Mouse (Mus musculus) kidney, adult 9 months (tissue): ENCODE data around the gene Zfp287.
"Not testable (repeated sequence)": the region's sequence is repeated elsewhere in the genome, so short reads cannot be mapped to it uniquely, and the experiment has no call there.

Source experiments
- DNase-seq: peaks from one replicate; pipeline ENCODE4 v3.0.0; 2022

Zfp287 gene

DNA sequence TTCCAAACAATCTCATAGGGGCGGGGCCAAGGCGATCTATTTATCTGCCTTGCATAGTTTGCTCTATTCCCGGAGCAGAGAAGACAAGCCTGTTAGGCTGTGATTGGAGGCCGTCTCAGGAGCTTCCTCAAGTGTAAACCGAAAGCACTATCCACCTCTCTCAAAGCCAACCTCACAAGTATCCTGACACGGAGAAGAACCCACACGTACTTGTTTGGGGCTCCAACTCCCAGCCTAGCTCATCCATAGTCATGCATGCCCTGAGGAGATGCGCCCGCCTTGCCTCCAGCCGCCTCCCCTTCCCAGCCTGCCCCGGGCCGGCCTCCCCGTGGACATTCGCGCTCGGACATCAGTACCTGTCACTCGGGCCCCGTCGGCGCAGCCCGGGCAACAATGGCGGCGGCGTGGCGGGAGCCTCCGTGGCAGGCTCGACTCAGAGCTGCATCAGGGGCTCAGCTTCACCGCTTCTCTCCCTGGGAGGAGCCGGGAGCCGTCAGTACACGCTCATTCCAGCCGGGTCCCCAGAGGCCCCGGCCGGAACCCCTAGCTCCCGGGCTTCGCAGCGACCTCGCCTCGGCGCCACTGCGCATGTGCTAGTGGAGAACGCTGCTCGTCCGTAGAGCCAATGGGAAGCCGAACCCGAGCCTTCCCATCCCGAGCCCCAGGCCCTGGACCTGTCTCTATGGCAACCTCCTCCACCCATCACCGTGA lies at the start of gene Zfp287:
Gene Zfp287, minus strand, starts transcription at position 595 of the 711 bp plus-strand sequence.
- DNase-seq = peak; percentile 74

DNA sequence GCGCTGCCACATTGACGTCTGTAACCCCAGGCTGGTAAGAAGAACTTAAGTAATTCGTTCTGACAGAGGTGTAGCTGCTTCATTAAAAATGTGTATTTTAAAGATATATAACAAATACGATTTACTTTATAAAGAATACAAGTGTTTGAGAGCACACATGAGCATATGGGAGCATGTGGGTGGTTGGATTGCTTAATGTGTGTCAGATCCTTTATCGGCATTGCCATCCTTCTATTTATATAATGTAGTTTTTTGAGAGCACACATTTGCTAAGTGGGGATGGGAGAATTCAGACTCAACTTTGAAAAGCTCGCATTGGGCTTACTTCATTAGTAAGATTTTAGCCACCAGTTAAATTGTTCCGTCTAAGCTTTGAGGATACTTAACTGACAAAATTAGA lies 44.8 kb upstream of the Zfp287 start:
- DNase-seq = no peak

GRCm38 (mm10) chr11:62760755-62761457 lies 29.2 kb upstream of the Zfp287 start:
- DNase-seq = no peak

DNA sequence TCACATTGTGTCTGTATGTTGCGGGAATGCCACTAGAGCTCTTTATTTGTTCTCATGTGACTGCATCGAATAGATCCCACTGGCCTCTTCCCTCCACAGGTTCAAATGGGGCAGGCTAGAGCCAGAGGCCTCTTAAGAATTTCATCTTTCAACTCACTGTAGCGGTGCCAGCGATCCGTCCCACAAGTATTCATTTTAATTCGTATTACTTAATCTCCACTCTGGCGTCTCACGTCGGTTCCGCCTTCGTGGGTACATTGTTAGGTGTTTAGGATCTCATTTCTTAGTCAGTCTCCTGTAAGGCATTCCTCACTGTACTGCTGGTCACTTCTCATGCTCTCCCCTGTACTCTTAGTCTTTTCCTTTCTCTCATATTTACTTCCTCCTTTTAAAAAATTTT lies 26.8 kb upstream of the Zfp287 start:
- DNase-seq = no peak

DNA sequence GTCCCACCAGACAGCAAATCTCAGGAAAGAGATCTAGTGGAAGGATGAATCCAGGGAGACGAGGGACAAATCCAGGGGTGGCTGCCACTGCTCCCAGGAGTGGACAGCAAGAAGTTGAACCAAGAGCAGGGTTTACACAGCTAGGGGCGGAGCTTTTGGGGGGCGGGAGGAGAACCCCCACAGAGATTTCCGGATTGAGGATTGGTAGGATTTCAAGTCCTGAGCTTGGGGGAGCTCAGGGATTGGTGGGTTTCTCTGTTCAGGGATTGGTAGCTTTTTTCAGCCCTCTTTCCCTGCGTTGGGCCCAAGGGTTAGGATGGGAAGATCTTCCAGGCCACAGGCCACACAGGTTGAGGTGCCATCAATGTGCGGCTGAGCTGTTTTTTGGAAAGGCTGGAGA lies 26.2 kb upstream of the Zfp287 start:
- no peak for DNase-seq

- no peak for DNase-seq
Observed at GRCm38 (mm10) chr11:62757143-62757507, 25.4 kb upstream of the Zfp287 start.

GRCm38 (mm10) chr11:62756456-62757142 lies 24.9 kb upstream of the Zfp287 start:
- peak; percentile 99 for DNase-seq

DNA sequence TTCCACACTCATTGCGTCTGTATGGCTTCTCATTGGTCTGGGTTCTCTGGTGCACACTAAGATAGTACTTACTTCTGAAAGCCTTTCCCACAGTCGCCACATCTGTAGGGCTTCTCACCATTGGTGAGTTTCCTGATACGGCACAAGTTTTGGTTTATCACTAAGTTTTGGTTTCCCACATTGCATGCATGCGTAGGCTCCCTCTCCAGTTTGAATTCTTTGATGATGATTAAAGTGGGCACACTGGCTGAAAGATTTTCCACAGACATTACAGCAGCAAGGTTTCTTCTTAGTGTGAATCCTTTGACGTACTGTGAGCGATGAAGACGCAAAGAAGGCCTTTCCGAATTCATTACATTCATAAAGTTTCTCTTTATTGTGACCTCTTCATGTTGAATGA lies 21.1 kb upstream of the Zfp287 start, which contains the start of gene Gm10428:
Gene Gm10428, plus strand, starts transcription at position 321 of the 400 bp plus-strand sequence.
- DNase-seq = no peak

DNA sequence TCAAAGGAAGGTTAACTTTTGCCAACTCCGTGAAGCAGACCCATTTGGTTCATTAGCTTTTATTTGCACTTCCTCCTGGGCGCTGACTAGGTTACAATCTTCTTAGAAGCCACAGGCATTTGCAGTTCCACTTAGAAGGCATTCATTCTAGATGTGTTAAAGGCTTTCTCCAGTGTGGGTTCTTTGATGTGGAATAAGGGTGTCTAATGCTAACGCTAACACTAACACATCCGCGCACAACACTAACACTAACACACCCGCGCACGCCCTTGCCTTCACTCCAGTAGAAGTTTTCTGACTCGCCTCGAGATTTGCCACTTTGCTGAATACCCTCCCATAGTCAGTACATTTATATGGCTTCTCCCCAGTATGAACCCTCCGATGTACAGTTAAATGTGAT lies 20.5 kb upstream of the Zfp287 start:
- DNase-seq = no peak

GRCm38 (mm10) chr11:62749445-62749844 lies 17.7 kb upstream of the Zfp287 start:
- not testable (repeated sequence) for DNase-seq

- no peak for DNase-seq
Observed at GRCm38 (mm10) chr11:62748062-62748461, 16.4 kb upstream of the Zfp287 start.

DNA sequence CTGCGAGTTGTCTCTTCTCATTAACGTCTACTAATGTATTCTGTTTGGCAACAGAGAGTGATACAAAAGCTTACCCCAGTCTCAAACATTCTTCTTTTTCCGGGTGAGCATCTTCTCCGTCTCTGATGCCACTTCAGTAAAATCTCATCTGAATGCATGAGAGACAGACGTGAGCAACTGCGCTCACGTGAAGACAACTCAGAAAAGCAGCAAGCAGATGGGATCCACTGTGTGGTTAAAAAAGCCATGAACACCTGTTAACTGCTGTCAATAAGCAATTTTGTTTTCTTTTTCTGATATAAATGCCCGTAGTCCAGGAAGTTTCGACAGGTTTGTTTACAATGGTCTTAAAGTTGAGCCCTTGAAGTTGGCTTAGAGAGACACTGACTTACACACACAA lies 15.5 kb upstream of the Zfp287 start:
- DNase-seq = no peak

- peak; percentile 62 for DNase-seq
Observed at GRCm38 (mm10) chr11:62746001-62746533, 14.4 kb upstream of the Zfp287 start.

GRCm38 (mm10) chr11:62744103-62744502 lies 12.4 kb upstream of the Zfp287 start:
- peak; percentile 71 for DNase-seq

GRCm38 (mm10) chr11:62742261-62742957 lies 10.7 kb upstream of the Zfp287 start:
- no peak for DNase-seq

DNA sequence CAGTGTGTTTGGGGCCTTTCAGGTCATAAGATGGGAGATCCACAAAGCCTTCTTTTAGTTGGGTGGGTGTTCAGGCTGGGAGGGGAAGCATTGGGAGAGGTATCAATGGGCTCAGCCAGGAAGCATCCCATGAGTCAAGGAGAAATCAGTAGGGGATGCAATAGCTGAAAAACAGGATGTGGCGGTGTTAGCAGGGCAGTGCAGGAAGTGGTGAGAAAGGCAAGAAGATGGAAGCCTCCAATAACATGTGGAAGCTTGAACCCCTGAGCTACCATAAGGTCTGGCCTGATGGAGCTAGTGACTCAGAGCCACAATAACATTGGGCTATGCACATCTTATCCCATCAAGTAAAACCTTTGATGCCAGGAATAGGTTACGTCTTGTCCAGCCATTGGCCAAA lies 9.5 kb upstream of the Zfp287 start:
- no peak for DNase-seq

DNA sequence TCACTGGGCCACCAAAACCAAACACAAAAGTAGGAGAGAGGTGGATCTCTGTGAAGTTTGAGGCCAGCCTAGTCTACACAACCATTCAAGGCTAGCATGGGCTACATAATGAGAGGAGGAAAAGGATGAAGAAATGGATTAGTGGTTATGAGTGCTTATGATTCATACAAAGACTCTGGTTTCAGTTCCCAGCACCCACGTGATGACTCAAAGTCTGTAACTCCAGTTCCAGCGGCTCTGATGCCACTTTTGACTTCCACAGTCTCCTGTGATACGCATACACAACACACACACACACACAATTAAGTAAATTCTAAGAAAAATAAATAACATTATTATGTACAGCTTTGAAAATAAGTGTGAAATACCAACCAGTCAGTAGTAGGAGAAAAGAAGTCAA lies 960 bp upstream of the Zfp287 start:
- DNase-seq = no peak

- DNase-seq = no peak
Observed at GRCm38 (mm10) chr11:62732022-62732387, 300 bp upstream of the Zfp287 start.

GRCm38 (mm10) chr11:62728276-62728675 lies 3.4 kb downstream of the Zfp287 start:
- DNase-seq = no peak

DNA sequence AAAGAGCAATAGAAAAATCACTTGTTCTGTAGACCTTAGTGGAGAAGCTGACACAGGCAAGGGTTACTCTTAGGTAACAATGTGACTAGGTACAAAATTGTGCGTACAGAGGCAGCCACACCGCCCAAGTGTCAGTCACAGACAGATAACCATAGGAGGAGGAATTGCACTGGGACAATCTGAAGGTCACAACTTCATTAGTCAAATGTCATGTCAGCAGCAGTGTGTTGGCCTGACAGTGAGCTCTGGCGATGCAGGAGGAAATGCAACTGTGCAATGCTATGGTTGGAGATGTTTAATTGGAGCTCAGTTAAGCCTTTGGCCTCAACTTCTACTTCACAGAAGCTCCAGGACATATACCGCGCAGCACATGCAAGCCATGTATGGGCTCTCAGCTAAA lies 21.0 kb downstream of the Zfp287 start:
- DNase-seq = no peak

DNA sequence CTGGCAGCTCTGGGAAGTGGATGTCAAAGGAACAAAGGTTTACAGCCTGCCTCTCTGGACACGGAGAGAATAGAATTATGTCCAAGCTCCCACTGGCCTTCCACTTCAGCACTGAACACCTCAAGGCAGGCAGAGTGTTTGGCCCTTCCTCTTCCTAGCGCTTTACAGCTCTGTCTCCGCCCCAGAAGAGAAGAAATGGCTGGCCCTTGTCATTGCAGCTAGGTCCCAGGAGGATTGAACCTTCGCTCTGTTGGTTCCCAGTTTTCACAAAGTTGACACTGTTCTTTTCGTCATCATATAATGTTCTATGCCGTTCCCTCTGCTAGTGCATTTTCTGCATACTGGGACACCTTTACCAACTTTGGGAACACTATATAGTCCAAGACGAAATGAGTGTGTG lies 23.5 kb downstream of the Zfp287 start:
- DNase-seq = no peak

DNA sequence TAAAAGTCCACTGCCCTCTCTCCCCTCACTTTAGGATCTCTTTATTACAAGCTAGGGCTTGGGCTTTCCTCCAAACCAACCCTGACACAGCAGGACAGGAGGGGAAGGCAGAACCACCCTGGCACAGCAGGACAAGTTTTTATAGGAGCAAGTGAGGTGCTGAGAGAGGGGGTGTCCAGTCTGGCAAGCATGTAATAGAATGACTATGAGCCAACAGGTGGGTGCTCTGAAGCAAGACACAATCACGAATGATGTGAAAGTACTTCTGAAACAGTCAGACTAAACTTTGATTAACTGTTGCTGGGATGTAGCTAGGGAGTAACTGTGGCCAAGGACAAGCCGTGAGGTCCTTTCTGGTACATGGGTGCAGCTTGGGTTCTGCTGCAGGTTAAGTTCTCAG lies 25.6 kb downstream of the Zfp287 start:
- no peak for DNase-seq

DNA sequence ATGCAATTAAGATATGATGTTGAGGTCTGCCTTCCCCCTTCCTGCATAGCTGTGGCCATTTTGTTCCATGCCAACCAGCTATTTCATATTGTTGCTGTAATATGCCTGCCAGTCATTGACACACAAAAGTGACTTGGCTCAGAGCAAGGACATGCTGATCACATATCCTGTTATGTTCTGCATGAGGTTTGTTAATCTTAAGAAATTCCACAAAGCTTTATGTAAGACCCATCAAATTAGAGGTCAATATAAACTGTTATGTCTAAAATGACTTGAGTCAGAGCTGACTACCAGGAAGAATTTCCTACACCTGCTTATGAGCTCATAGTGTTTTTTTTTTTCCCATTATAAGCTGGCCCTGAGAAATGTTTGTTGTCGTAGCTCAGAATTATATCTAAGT lies 30.5 kb downstream of the Zfp287 start:
- DNase-seq = no peak
